Mouse (Mus musculus): ENCODE measurements at regions not wholly inside any gene's neighbourhood (a gene's known extent, or its start where the extent isn't known, plus 50 kb on each side); places are given as distances from the start of the nearest gene placed in this dataset.

GRCm38 (mm10) chr1:137670650-137671049, 504.9 kb downstream of the Ptprc start:
- no peak for TF ChIP-seq CTCF (IDR thresholded peaks at IDR 0.05)
- no peak for TF ChIP-seq EP300 (IDR thresholded peaks at IDR 0.05; ENCODE audit: insufficient read depth, low read depth, low read length)
- TF ChIP-seq POLR2A (IDR thresholded peaks at IDR 0.05; ENCODE audit: insufficient read depth, low read depth, low read length): no peak
